Mouse (Mus musculus): ENCODE measurements around the gene N4bp3.

GRCm38 (mm10) chr11:51622971-51623491, 27.6 kb downstream of the N4bp3 start:
- TF ChIP-seq POLR2A (IDR thresholded peaks at IDR 0.05; ENCODE audit: borderline replicate concordance, insufficient read depth, low read length) (no peak), CTCF (IDR thresholded peaks at IDR 0.05; ENCODE audit: borderline replicate concordance, insufficient read depth, low read depth, low read length) (no peak)

Measured in cerebellum, adult 2 months (tissue).